Mouse (Mus musculus) heart, embryonic 11.5 days (tissue): ENCODE results near the gene Bmp6. TPM values are rescaled to one million over a fixed set of nuclear protein-coding genes. Genes with fewer than 3 reads are reported as not detected.

Source experiments
- ATAC-seq: fragments of 200-750 bp; cut with Nextera tagmentation; replicated peaks from 2 replicates; pipeline ENCODE4 v1.8.0; 2017; ENCODE audit warnings: moderate library complexity; ENCODE audit not compliant: insufficient number of reproducible peaks, low FRiP score, low TSS enrichment
- H3K27ac ChIP-seq: fragments of 300-500 bp; sonication (generic); 2 replicates; pipeline ENCODE4 v1.5.1; 2014; ENCODE audit warnings: mild to moderate bottlenecking, low read depth, low read length
- H3K27me3 ChIP-seq: fragments of 300-500 bp; sonication (generic); 2 replicates; pipeline ENCODE4 v1.6.1; 2014; ENCODE audit warnings: mild to moderate bottlenecking, low read length, mixed read lengths; ENCODE audit not compliant: control insufficient read depth, insufficient read depth
- H3K36me3 ChIP-seq: fragments of 300-500 bp; sonication (generic); 2 replicates; pipeline ENCODE4 v1.6.1; 2014; ENCODE audit warnings: mild to moderate bottlenecking, low read length, moderate library complexity, mixed read lengths; ENCODE audit not compliant: control insufficient read depth, insufficient read depth
- H3K4me1 ChIP-seq: fragments of 300-500 bp; sonication (generic); 2 replicates; pipeline ENCODE4 v1.6.1; 2014; ENCODE audit warnings: low read length; ENCODE audit not compliant: control insufficient read depth, insufficient read depth
- H3K4me2 ChIP-seq: fragments of 300-500 bp; sonication (generic); 2 replicates; pipeline ENCODE4 v1.6.1; 2014; ENCODE audit warnings: mild to moderate bottlenecking, moderate library complexity
- H3K4me3 ChIP-seq: fragments of 300-500 bp; sonication (generic); 2 replicates; pipeline ENCODE4 v1.5.1; 2014; ENCODE audit warnings: low read depth, low read length
- H3K9ac ChIP-seq: fragments of 300-500 bp; sonication (generic); 2 replicates; pipeline ENCODE4 v1.6.1; 2014; ENCODE audit warnings: mild to moderate bottlenecking, low read depth, low read length, moderate library complexity
- H3K9me3 ChIP-seq: fragments of 300-500 bp; sonication (generic); replicated peaks from 2 replicates; pipeline ENCODE4 v1.6.1; 2016; ENCODE audit warnings: low read length; ENCODE audit not compliant: control insufficient read depth
- WGBS: fragments of 180-500 bp; shearing (Covaris S2); extraction: QIAGEN DNeasy Blood & Tissue Kit; methylation state at CpG from one replicate; pipeline ENCODE4 v1.1.7; 2014; ENCODE audit not compliant: insufficient replicate concordance; 5-methylcytosine and 5-hydroxymethylcytosine counted together
- polyA plus RNA-seq: library from polyadenylated mRNA; unstranded; fragments of >200 nt; fragmentation: Nextera tagmentation; extraction: Ambion mirVana; gene quantifications from 2 replicates; pipeline ENCODE4 v1.2.1, GENCODE M21; 2014

The Bmp6 gene
- polyA plus RNA-seq, 1 experiment from 2014 or later: 2.6 TPM

DNA sequence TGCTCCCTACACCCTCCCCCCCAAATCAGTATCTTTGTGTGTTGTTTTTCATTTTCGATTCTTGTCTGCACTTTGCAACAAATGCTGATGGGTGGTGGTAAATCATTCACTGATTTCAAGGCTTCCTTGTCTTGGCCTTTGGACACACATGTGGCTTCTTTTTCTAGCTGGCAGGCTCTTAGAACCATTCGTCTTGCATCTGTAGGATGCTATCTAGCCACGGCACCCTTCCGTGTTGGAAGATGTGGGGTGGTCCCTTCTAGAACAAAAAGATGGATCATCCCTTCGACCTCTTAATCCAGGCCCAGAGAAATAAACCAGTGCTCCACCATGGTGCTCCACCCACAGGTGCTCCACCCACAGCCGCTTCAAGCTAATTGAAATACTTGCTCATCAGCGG lies 19.0 kb downstream of the Bmp6 start:
- no peak overlapping the region for H3K9ac ChIP-seq
- H3K4me3 ChIP-seq: no peak overlapping the region
- no peaks in the 10 kb centered on the region for H3K9me3 ChIP-seq
- no peak for ATAC-seq
- no peaks in the 10 kb centered on the region for H3K4me1 ChIP-seq
- H3K4me2 ChIP-seq: no peak overlapping the region
- H3K27me3 ChIP-seq: no peaks in the 10 kb centered on the region
- H3K36me3 ChIP-seq: no peaks in the 10 kb centered on the region
- H3K27ac ChIP-seq: no peak overlapping the region
- WGBS: 75% methylated on average over 7 of the region's 7 CpGs

DNA sequence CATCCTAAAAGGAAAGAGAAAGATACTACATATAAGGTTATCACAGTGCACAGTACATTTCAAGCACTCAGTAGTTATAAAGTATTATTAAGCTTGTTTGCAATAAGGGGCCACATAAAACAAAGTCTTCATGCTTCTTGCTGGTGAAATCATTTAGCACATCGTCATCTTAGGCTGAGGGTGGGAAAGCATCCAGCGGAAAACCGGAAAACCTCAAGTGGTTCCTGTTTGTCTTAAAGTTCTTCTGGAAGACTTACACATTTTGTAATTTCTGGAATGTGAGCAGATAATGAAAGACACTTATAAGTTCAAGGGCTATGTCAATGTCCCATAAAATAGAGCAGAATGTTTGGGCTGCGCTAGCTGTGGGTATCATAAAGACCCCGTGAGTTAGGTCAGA lies 24.7 kb downstream of the Bmp6 start:
- no peak overlapping the region for H3K4me3 ChIP-seq
- H3K9me3 ChIP-seq: no peaks in the 10 kb centered on the region
- no peak for ATAC-seq
- H3K27ac ChIP-seq: no peak overlapping the region
- H3K27me3 ChIP-seq: no peaks in the 10 kb centered on the region
- H3K9ac ChIP-seq: no peak overlapping the region
- H3K4me1 ChIP-seq: no peaks in the 10 kb centered on the region
- H3K4me2 ChIP-seq: no peak overlapping the region
- WGBS: 64% methylated on average over 5 of the region's 5 CpGs
- H3K36me3 ChIP-seq: no peaks in the 10 kb centered on the region

DNA sequence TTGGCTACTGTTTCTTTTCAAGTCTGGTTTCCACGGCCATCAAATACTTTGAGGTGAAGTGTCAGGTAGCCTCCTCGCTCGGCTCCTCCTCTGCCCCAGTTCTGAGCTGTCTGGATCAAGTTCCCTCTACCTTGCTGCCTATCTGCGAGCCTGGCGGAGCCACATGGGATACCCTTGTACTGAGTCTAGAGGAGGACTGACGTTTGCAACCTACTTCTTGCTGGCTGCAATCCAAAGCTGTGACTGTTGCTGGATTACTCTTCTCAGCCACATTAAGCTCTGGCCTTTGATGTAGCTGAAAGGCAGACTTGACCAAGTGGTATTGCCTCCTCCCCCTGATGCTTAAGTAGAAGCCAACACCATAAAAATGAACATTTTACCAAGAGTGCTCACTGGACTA lies 31.2 kb downstream of the Bmp6 start:
- no peak for ATAC-seq
- no peaks in the 10 kb centered on the region for H3K36me3 ChIP-seq
- no peak overlapping the region for H3K4me2 ChIP-seq
- H3K9me3 ChIP-seq: no peaks in the 10 kb centered on the region
- H3K27me3 ChIP-seq: no peaks in the 10 kb centered on the region
- no peak overlapping the region for H3K4me3 ChIP-seq
- no peaks in the 10 kb centered on the region for H3K4me1 ChIP-seq
- WGBS: 61% methylated on average over 6 of the region's 6 CpGs
- H3K27ac ChIP-seq: no peak overlapping the region
- H3K9ac ChIP-seq: no peak overlapping the region

DNA sequence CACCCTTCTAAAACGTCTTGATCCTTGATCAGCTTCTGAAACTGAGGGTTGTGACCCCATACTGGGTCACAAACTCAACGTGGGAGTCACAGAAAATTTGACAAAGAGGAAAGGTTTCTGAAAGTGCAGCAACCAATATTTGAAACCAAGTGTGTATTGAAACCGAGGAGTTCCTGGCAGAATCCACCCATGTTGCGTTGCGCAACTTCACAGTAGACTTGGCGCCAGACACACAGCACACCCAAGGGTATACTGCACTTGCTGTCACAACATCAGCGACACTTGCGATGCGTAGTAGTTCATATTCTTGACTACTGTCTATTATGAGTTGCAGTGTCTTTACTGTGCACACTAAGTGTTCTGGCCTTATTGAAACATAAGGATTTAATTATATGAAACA lies 32.4 kb downstream of the Bmp6 start:
- Histone ChIP-seq H3K4me2 (no peak overlapping the region), H3K36me3 (no peaks in the 10 kb centered on the region), H3K27me3 (no peaks in the 10 kb centered on the region), H3K9ac (no peak overlapping the region), H3K4me1 (no peaks in the 10 kb centered on the region), H3K9me3 (no peaks in the 10 kb centered on the region), H3K27ac (no peak overlapping the region), H3K4me3 (no peak overlapping the region)
- no peak for ATAC-seq
- 81% methylated on average over 9 of the region's 9 CpGs for WGBS

DNA sequence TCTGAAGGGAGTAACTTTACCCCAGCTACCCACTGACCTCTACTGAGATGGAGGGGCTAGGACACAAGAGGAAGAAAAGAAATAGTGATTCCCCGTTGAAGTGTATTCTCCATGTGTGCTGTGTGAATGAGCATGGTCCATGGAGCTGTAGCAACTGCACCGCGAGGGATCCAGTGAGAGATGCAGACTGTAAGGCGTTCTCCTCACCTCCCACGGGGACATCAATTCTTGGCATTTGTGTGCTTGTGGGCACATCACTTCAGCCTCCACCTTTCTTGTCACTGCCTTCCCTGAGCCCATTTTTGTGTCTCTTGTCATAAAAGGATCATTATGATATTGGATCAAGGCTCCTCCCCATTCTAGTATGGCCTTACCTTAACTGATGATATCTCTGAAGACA lies 34.9 kb downstream of the Bmp6 start:
- H3K4me1 ChIP-seq: no peaks in the 10 kb centered on the region
- 82% methylated on average over 5 of the region's 5 CpGs for WGBS
- H3K9me3 ChIP-seq: no peaks in the 10 kb centered on the region
- H3K9ac ChIP-seq: no peak overlapping the region
- ATAC-seq: no peak
- no peak overlapping the region for H3K4me2 ChIP-seq
- H3K36me3 ChIP-seq: no peaks in the 10 kb centered on the region
- H3K27ac ChIP-seq: no peak overlapping the region
- no peaks in the 10 kb centered on the region for H3K27me3 ChIP-seq
- no peak overlapping the region for H3K4me3 ChIP-seq

DNA sequence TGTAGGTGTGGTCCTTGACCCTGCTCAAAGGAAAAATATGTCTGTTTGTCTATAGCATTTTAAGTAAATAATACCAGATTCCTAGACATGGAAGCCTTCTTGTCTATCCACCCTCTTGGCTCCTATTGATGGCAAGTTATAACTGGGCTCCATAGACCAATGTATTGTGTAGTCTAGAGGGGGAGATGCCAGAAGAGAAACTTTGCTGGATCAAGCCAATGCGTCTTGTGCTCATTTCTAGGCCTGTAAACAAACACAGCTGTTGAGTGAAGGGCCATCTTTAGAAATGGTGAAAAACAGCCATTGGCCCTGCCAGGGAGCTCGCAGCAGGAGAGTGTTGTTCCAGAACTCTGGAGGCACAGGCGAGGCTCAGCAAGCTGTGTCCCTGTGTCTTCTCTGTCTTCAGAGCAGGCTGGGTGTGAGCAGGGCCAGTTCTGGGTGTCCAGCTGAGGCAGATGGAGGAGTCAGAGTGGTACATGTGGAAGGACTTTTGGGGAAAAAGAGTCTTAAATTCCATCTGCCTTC lies 41.2 kb downstream of the Bmp6 start:
- H3K9ac ChIP-seq: no peak overlapping the region
- no peaks in the 10 kb centered on the region for H3K36me3 ChIP-seq
- no peaks in the 10 kb centered on the region for H3K9me3 ChIP-seq
- no peak overlapping the region for H3K4me3 ChIP-seq
- no peak for ATAC-seq
- WGBS: 57% methylated on average over 3 of the region's 3 CpGs
- no peak overlapping the region for H3K27ac ChIP-seq
- no peak overlapping the region for H3K4me2 ChIP-seq
- H3K27me3 ChIP-seq: no peaks in the 10 kb centered on the region
- no peaks in the 10 kb centered on the region for H3K4me1 ChIP-seq

DNA sequence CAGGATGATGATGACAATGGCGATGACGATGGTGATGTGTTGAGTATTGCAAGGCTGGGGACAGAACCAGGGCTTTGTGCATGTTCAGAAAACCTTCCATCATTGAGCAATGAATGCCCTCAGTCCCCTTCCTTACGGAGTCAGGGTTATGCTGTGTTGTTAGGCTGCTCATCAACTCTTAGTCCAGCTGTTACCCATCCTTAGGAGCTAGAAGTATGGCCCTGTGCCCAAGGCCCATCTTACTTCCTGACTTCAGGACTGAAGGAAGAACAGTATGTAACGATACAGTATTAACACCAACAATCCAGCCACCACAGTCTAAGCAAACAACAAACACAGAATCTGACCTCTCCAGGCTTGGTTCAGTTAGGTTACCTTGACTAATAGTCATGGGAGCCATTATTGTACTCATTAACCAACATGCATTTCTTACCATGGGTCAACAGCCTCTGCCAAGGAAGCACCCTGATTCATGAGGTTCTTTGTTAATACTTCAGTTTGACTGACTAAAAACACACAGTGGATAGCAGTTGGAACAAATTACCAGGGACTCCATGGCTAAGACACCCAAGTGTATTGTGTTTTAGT lies 42.6 kb downstream of the Bmp6 start:
- H3K9ac ChIP-seq: no peak overlapping the region
- H3K4me2 ChIP-seq: no peak overlapping the region
- no peaks in the 10 kb centered on the region for H3K36me3 ChIP-seq
- H3K27me3 ChIP-seq: no peaks in the 10 kb centered on the region
- H3K27ac ChIP-seq: no peak overlapping the region
- no peaks in the 10 kb centered on the region for H3K9me3 ChIP-seq
- H3K4me1 ChIP-seq: no peaks in the 10 kb centered on the region
- 88% methylated on average over 4 of the region's 4 CpGs for WGBS
- ATAC-seq: no peak
- no peak overlapping the region for H3K4me3 ChIP-seq

DNA sequence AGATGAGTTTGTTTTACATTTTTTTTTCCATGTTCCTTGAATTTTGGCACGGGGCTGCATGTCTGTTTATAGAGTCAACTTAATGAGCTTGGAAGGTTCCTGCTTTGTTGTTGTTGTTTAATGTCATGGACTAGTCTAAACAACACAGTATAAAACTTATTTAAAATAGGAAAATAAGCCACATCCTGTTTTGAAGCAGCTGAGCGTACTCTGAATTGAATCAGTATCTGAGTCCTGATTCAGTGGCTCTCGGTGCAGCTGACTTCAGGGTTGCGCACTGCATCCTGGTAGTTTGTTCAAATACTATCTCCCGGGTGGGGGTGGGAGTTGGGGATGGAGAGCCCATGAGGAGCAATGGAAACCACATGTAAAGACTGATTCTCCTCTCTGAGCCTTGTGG lies 48.5 kb downstream of the Bmp6 start:
- Histone ChIP-seq H3K27me3 (no peaks in the 10 kb centered on the region; the same call in 1 of the 2 replicates), H3K27ac (no peak overlapping the region), H3K4me2 (no peak overlapping the region), H3K9ac (no peak overlapping the region), H3K4me3 (no peak overlapping the region), H3K9me3 (no peaks in the 10 kb centered on the region), H3K36me3 (no peaks in the 10 kb centered on the region), H3K4me1 (no peaks in the 10 kb centered on the region)
- 74% methylated on average over 5 of the region's 5 CpGs for WGBS
- no peak for ATAC-seq

DNA sequence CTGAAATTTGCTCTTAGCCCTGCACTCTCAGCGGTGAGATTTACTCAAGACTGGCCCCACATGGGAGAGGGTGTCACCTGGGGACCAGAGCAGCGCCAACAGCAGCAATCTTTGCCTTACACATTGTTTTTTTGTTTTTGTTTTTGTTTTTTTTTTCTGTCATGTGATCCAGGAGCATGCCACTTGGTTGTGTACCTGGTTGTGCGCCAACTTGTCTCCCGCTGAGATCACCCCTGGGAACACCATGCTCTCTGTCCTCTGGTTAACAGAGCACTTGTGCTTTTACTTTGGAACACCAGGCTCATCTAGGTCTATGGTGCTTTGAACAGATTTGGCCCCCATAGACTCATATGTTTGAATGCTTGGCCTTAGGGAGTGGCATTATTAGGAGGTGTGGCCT lies 50.1 kb downstream of the Bmp6 start:
- Histone ChIP-seq H3K9me3 (no peaks in the 10 kb centered on the region), H3K27me3 (no peaks in the 10 kb centered on the region; the same call in 1 of the 2 replicates), H3K4me3 (no peak overlapping the region), H3K9ac (no peak overlapping the region), H3K36me3 (no peaks in the 10 kb centered on the region), H3K4me2 (no peak overlapping the region), H3K4me1 (no peaks in the 10 kb centered on the region), H3K27ac (no peak overlapping the region)
- WGBS: 92% methylated on average over 4 of the region's 4 CpGs
- no peak for ATAC-seq
